Mouse (Mus musculus) liver, adult 2 months (tissue): ENCODE results near the gene Phpt1.

ENCODE experiments used
- CTCF ChIP-seq: fragments of 200-500 bp; IDR thresholded peaks from 2 replicates; pipeline ENCODE4 v1.5.1; 2011; ENCODE audit warnings: low read depth, low read length, control low read depth
- POLR2A ChIP-seq: fragments of 200-500 bp; IDR thresholded peaks from 2 replicates; pipeline ENCODE4 v1.6.1; 2011; ENCODE audit warnings: low read length, control low read depth; ENCODE audit not compliant: insufficient read depth; ENCODE audit errors: extremely low read depth

GRCm38 (mm10) chr2:25534866-25535182, 40.2 kb downstream of the Phpt1 start:
- TF ChIP-seq POLR2A (no peak), CTCF (no peak)
